Mouse (Mus musculus): ENCODE data around the gene Zfp418.
"Not testable (repeated sequence)": the region's sequence is repeated elsewhere in the genome, so short reads cannot be mapped to it uniquely, and the experiment has no call there.

The Zfp418 gene

DNA sequence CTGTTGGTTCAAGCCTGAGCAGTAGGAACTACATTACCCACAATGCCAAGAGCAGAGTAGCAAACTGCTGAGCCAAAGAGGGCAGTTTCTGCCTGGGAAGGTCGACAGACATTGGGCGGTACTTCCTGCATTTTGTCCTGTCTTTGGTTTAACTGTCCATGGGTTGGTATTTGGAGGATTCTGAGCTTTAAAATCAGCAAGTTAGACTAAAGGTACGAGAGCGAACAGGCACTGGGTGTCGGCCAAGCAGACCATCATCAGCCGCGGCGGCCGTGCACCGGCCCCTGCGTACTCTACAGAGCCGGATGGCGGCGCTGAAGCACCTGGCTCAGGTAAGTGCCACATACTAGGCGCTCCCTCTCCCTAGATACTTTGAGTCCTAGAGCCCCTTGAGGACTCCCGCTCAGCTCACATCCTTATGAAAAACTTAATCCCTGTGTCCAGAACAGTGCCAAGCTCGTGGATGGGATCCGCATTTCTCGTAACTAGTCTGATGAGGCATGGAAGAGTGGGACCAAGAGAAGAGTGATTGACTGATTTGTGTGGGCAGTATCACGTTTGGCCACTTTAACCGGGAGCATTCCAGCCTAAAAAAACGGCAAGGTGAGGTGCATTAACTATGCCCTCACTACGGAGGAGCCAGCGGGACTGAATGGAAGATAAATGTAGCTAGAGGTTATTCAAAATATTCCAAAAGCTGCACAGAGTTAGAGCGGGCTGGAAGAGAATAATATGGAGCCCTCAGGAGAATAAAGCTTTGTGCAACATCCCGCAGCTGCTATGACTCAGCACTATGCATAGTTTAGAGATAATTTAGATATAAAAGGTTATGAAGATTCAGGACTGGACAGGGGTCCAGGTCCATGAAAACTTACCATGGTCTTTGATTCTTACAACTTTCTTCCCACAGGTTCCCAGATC, at the start of gene Zfp418:
TSS of gene Zfp418 (plus strand) at position 104 of the 921 bp plus-strand sequence.
- DNase-seq (ENCODE audit: low read depth, low spot score) = no peak

DNA sequence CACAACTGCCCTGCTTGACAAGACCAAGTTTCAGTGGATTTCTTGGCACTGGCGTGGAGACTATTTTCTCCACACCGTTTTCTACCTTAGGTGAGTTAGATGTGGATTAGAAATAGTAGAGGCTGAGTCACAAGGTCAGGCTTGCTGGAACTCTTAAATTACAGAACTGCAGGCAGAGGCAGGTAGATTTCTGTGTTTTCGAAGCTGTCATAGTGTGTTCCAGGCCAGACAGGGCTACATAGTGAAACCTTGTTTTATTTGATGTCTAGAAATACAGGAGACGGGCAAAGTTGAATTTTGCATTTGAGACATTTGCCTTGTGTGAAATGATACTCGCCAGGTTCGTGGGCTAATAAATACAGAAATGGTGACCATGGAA, 49.5 kb upstream of the Zfp418 start:
- no peak for DNase-seq (ENCODE audit: low read depth, low spot score)

DNA sequence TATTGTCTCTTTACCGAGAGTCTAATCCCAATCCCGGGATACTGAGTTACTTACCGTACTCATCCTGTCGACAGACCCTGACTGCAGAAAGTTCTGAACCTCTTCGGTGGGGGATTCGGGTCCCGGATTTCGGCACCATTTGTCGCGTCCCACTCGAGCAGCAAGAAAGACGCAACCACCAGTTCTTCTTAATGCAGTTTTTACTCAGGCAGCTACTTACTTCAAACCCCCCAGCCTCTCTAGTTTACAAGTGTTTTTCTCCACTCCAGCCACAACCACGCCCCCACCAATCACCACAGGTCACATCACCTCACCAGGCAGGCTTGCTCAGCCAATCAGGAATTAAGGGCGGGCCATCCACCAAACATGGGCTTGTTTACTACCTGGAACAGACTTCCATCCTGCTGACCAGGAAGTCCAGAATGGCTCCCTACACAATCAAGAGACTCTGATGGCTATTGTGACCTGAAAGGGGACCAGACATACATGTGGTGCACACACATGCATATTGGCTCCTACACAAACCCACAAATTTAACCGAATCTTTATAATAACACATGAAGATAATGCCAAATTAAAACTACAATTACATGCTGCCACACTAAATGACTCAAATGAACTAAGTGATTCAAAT, 40.5 kb upstream of the Zfp418 start:
- not testable (repeated sequence) for DNase-seq (ENCODE audit: low read depth, low spot score)

DNA sequence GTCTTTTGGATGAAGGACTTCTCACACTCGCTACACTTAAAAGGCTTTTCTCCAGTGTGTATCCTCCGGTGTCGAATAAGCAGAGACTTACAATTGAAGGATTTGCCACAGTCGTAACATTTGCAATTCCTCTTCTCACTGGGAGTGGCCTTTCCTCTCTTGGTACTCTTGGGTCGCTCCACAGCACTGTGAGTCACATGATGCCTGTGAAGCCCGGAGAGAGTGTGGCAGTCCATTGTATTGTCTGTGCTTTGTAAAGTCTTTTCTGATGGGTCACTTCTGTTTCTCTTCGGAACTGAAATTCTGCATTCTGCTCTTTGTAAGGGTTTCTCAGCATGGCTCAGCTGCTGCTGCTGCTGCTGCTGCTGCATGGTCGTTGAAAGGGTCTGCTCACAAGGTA, 38.4 kb upstream of the Zfp418 start:
- DNase-seq (ENCODE audit: low read depth, low spot score) = no peak

DNA sequence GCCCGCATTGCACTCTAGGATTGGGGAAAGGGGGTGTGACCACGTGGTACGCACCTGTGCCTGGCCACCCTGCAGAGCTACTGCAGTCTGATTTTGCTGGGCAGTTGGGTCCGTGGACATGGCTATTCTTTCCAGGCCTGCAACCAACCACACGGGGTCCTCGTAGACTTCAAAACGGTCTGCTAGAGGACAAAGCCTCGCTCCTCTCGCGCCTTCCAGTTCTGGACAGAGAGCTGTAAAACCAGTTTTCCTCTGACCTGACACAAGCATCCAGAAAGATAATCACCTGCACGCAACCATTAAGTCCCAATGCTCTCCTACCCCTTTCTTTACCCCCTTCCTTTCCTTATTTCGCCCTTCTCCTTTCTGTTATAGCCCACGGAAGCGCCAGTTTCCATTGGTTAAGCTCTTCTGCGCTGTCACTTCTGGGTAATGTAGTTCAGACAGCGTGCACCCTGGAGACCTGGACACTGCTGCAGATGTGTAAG, 34.7 kb upstream of the Zfp418 start, which contains the start of gene Zfp773:
TSS of gene Zfp773 (minus strand) at position 377 of the 488 bp plus-strand sequence.
- no peak for DNase-seq (ENCODE audit: low read depth, low spot score)

DNA sequence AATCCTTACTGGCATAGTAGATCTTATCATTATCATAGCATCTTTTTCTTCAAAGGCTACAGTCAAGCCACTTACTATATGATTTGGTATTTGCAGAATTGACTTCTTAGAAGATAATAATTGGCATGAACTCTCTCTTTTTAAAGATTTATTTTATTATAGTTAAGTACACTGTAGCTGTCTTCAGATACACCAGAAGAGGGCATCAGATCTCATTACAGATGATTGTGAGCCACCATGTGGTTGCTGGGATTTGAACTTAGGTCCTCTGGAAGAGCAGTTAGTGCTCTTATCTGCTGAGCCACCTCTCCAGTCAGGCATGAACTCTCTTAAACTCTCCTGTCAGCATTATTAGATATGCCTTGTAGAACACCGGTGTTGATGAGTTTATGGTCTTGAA, 26.9 kb upstream of the Zfp418 start:
- DNase-seq (ENCODE audit: low read depth, low spot score) = no peak

DNA sequence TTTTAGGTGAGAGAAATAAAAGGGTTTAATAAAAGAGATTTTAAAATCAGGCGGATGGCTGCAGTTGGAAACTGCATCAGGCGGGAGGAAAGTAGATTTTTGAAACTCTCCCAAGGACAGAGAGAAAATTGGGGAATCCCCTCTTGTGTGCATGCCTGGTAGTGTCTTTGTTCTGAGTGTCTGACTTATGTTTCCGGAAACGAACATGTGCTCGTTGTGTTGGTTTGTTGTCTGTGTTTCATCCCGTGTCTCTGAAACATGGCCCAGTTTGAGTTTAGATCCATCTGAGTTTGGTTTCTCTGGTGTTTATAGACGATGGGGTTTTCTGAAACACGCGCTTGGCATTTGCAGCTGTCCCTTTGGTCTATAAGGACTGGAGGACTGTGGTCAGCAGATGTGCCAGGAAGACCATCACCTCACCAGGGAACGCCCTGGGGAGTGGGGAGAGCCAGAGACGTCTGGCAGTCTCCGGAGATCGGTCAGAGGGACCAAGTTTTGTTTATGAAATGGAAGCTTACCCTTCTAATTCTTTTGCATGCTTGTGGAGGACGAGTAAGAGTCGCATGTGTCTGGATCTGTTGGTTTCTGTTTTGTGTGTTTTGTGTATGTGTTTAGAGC, 25.0 kb upstream of the Zfp418 start:
- no peak for DNase-seq (ENCODE audit: low read depth, low spot score)

DNA sequence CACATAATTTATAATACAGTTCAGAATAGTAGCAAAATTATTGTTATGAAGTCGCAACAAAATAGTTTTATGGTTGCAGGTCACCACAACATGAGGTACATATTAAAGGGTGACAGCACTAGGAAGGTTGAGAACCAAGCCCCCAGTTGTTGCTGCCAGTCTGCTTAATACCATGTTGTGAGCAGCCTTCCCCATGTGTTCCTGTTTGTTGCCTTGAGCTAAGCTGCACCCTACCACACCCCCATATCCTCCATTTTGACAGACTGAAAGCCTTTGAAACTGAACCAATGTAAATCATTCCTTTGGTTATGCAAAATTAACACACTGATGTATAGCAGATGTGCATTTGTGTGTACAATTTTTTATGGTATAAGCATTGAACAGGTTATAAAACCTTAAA, 14.8 kb downstream of the Zfp418 start:
- DNase-seq (ENCODE audit: low read depth, low spot score) = no peak

DNA sequence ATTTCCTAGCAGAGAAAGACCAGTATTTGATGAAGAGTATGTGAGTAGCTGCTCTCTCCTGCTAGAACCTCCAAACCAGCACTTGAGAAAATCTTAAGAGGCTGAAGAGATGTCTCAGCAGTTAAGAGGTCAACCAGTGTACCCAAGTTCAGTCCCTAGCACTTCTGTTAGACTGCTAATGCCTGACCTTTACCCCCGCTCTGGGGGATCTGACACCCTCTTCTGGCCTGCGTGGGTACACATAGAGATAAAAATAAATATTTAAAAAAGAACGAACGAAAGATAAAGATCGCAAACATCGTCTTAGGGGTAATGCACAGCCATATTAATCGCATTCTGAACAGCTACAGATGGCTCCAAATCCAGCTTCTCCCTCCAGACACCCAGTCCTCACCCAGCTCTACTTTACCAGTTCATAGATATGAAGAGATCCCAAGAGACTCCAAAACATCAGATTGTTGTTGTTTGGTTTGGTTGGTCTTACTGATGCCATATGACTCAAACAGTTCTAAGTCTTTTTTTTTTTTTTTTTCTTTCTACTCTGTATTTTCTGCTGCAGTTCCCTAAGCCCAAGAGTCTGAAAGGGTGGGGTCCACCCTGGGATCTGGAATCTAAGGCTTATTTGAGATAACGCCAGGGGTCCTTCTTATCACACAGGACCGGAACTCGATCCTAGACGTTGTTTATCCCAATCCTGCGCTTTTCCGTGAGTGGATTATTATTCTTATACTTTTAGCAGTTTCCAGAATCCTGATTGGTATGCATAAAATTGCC, 16.5 kb downstream of the Zfp418 start:
- DNase-seq (ENCODE audit: low read depth, low spot score) = no peak

DNA sequence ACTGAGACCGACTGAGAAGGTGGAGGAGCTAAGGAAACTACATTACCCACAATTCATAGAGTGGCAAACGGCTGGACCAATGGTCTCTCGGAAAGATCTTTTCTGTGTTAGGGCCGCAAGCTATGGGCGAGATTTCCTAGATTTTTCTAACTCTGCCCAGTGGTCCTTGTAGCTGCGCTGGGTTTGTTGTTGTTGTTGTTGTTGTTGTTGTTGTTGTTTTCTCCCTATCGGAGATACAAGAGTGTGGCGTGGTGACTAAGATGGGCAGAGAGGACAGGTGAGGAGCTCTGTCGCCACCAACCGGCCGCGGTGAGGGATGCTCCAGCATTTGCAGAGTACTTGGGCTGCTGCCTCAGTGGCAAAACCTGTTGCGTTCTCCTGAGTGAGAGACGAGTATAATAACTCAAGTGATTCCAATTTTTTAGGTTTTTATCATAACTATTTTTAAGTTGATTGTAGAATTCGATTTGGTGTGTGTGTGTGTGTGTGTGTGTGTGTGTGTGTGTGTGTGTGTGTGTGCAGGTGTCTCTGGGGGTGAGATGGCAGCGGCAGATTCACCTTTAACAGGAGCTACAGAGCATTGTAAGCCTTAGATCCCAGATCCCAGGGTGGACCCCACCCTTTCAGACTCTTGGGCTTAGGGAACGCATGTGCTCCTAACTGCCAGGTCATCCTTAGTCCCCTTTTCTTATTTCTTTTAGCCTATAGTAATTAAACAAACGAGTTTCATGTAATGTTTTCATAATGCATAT, 17.2 kb downstream of the Zfp418 start:
- no peak for DNase-seq (ENCODE audit: low read depth, low spot score)

DNA sequence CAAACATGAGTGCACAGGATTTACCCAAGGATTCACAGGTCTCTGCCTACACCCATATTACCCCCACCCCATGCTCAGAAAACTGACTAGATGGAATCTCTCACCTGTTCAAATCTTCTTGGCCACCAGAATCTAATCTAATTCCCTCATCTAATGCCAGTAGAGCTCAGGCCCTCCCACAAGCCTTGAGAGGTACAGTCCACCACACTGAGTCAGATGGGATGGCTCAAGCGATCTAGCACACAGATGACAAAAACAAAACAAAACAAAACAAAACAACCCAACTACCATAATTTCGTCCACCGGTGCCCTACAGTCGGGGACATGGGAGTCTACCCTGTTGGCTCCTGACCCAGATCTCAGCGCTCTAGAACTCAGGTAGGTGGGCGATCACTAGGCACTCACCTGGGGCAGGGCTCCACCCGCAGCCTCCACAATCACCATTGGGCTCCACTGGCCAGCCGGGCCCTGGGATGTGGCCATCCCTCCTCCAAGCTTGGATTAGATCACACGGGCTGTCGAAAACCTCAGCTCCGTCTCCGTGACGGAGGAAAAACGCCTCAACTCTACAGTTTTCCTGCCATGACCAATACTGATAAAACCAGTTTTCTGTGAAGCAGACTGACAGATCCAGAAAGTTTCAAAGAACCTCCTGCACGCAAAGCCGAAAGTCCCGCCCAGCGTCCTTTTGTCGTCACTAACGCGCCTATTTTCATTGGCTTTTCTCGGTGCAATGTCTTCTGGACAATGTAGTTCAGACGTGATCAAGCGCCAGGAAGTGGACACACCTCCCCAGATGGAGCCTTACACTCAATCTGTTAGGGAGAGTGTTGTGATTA, 38.4 kb downstream of the Zfp418 start, which contains the start of gene Zfp772:
TSS of gene Zfp772 (minus strand) at position 686 of the 839 bp plus-strand sequence.
- DNase-seq (ENCODE audit: low read depth, low spot score) = not testable (repeated sequence)
